Mouse (Mus musculus) kidney, postnatal 4 days (tissue): Measurements from ENCODE around the gene Bcl7a.

ENCODE experiments used
- DNase-seq, 2 experiments: peaks; one replicate each; pipeline ENCODE4 v3.0.0; 2021; ENCODE audit warnings: mixed read lengths in 2 of 2

Bcl7a gene

GRCm38 (mm10) chr5:123343707-123344627 is at the start of gene Bcl7a:
TSS of gene Bcl7a (plus strand) at chr5:123343834.
- peak; percentile 92 to 94 for DNase-seq

GRCm38 (mm10) chr5:123294653-123295052 is 49.0 kb upstream of the Bcl7a start:
- no peak for DNase-seq

- peak; percentile 53 to 66 for DNase-seq
Measured at GRCm38 (mm10) chr5:123296224-123296806, 47.3 kb upstream of the Bcl7a start.

- peak in 1 of 2 experiments; percentile 41 for DNase-seq
Measured at GRCm38 (mm10) chr5:123296972-123297754, 46.5 kb upstream of the Bcl7a start.

- peak in 1 of 2 experiments; percentile 28 for DNase-seq
Measured at GRCm38 (mm10) chr5:123297830-123298229, 45.8 kb upstream of the Bcl7a start.

- peak; percentile 51 to 64 for DNase-seq
Measured at GRCm38 (mm10) chr5:123298526-123298925, 45.1 kb upstream of the Bcl7a start.

- DNase-seq: no peak
Measured at GRCm38 (mm10) chr5:123300496-123301034, 43.1 kb upstream of the Bcl7a start.

GRCm38 (mm10) chr5:123301780-123302521 is 41.7 kb upstream of the Bcl7a start:
- peak in 1 of 2 experiments; percentile 29 for DNase-seq

GRCm38 (mm10) chr5:123307630-123308282 is 35.9 kb upstream of the Bcl7a start:
- no peak for DNase-seq

- no peak for DNase-seq
Measured at GRCm38 (mm10) chr5:123309816-123310215, 33.8 kb upstream of the Bcl7a start.

GRCm38 (mm10) chr5:123310221-123310620 is 33.4 kb upstream of the Bcl7a start:
- no peak for DNase-seq

- no peak for DNase-seq
Measured at GRCm38 (mm10) chr5:123313058-123313630, 30.5 kb upstream of the Bcl7a start.

GRCm38 (mm10) chr5:123313851-123314380 is 29.7 kb upstream of the Bcl7a start:
- DNase-seq: peak in 1 of 2 experiments; percentile 19

- no peak for DNase-seq
Measured at GRCm38 (mm10) chr5:123315219-123315866, 28.3 kb upstream of the Bcl7a start.

- peak in 1 of 2 experiments; percentile 56 for DNase-seq
Measured at GRCm38 (mm10) chr5:123317992-123318391, 25.6 kb upstream of the Bcl7a start.

GRCm38 (mm10) chr5:123320136-123320535 is 23.5 kb upstream of the Bcl7a start:
- DNase-seq: no peak

GRCm38 (mm10) chr5:123324242-123324641 is 19.4 kb upstream of the Bcl7a start:
- peak in 1 of 2 experiments; percentile 25 for DNase-seq

GRCm38 (mm10) chr5:123326006-123326750 is 17.5 kb upstream of the Bcl7a start:
- DNase-seq: peak in 1 of 2 experiments; percentile 50

- peak; percentile 54 to 71 for DNase-seq
Measured at GRCm38 (mm10) chr5:123326751-123327148, 16.9 kb upstream of the Bcl7a start.
